Mouse (Mus musculus): ENCODE data around the gene Eef2kmt.
"Not testable (repeated sequence)": the region's sequence is repeated elsewhere in the genome, so short reads cannot be mapped to it uniquely, and the experiment has no call there.

Gene Eef2kmt

DNA sequence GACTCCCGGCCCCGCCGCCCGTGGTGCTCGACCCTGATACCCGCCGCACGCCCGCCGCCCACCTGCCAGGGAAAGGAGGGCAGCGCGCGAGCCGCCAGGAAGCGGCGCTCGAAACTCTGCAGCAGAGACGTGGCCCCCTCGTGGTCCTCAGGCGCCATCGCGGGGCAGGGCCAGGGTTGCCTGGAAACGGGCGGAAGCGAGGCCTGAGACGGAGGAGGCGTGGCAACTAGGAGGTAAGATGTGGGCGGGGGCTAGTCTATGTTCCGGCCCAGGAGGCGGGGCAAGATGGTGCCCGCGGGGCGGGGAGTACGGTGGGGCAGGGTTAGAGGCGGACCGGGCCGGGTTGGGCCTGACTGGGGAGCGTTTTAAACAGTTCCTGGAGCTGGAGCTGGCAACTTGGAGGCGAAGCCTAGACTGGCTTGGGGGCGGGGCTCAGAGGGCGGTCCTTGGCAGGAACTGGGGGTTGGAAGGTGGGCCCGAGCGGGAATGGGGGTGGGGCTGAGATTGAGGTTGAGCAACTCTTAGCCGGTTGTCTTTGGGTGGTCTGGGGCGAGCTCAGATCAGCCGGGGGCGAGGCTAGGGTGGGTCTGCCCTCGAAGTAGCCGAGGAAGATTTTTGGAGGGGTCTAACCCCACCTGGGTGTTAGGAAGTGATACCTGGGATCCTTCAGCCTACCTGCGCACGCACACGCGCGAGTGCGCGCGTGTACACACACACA, at the start of gene Eef2kmt:
Gene Eef2kmt, minus strand, starts transcription at position 205 of the 718 bp plus-strand sequence.
- DNase-seq (ENCODE audit: low spot score): peak; percentile 99

GRCm38 (mm10) chr16:5295238-5295637, 39.5 kb upstream of the Eef2kmt start:
- DNase-seq (ENCODE audit: low spot score): no peak

GRCm38 (mm10) chr16:5285376-5285775, 29.6 kb upstream of the Eef2kmt start:
- DNase-seq (ENCODE audit: low spot score): no peak

GRCm38 (mm10) chr16:5282686-5283085, 26.9 kb upstream of the Eef2kmt start:
- DNase-seq (ENCODE audit: low spot score): no peak

- DNase-seq (ENCODE audit: low spot score): no peak
Measured at GRCm38 (mm10) chr16:5279571-5280222, 23.9 kb upstream of the Eef2kmt start.

DNA sequence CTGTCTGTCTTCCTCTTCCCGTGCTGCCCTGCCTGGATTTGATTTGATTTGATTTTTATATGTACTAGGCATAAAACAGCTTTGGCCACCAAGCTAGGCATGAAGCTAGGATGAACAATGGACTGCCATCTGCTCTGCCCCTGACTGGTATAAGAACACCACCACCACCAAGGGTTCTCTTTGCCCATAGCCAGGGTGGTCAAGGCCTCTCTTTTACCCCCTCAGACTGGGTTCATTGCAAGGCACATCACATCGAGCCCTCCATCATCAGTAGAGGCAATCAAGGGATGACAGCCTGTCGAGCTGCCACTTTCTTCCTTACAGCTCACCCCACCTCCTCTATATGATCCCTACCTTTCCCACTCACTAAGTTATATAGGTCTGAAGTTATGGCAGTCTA, 16.6 kb upstream of the Eef2kmt start:
- no peak for DNase-seq (ENCODE audit: low spot score)

DNA sequence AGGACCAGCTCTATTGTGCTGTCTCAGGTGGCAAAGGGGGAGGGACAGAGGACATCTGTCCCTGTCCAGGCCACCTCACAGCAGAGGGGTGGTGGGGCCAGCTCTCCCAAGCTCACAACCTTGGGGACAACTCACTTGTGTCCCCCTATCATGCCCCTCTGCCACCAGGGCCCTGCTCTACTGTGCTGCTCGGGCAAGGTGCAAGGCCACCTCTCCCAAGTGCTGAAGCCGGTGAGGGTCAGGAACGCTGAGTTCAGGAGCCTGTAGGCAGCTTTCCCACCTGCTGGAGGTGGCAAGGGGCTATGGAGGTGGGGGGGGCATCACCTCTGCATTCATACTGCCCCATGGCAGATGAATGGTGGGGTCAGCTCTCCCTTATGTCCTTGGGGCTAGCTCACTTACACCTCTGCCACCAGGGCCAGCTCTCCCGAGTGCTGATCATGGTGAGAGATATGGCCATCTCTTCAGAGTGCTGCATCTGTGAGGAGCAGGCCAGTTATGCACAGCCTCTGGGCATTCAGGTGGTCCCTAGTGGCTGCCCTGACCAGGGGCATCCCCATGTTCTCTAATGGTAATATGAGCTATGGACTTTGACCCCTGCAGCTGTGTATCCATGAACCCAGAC, 15.7 kb upstream of the Eef2kmt start:
- DNase-seq (ENCODE audit: low spot score): no peak

DNA sequence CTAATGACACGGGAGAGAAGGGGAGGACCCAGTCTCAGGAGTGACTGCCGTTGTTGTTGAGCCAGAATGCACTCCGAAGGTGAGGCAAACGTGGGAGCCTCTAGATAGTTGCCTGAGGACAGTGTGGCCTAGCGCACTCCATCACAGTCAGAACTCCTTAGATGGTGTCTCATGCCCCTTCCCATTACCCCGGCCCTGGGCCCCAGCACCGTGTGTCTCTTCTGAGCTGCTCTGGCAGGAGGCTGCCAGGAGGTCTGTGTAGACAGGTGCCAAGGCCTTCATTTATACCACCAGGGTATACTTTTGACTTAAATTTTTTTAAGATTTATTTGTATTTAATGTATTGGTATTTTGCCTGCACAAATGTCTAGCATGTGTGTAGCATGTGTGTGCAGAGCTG, 8.1 kb upstream of the Eef2kmt start:
- no peak for DNase-seq (ENCODE audit: low spot score)

GRCm38 (mm10) chr16:5263156-5263555, 7.4 kb upstream of the Eef2kmt start:
- DNase-seq (ENCODE audit: low spot score): no peak

DNA sequence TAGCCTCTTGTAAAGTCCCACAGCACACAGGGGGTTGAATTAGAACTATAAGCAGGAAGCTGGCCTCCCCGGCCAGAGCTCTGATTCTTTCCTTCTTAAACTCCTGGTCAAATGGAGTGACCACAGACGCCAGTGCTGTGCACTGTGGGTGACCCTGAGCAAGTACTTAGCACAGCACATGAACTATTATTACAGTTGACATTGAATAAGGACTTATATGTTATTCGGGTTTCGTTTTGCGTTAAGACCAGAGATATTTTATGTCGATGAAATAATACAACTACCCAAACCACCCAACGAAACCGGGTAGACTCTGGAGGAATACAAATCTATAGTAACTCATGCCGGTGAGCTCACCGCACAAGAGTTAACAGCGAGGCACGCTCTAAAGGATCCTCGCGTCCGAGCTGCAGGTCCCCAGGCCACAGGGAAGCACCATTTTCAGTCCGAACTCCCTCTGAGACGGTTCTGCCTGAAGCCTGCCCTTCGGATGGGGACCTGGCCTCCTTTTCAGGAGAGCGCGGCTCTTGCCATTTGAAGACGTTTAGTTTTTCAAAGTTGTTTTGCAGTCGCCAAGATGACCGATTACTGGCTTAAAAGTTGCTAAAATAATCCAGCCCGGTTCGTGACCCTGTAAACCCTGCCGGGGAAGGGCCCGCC, 572 bp downstream of the Eef2kmt start:
- DNase-seq (ENCODE audit: low spot score): peak; percentile 7

DNA sequence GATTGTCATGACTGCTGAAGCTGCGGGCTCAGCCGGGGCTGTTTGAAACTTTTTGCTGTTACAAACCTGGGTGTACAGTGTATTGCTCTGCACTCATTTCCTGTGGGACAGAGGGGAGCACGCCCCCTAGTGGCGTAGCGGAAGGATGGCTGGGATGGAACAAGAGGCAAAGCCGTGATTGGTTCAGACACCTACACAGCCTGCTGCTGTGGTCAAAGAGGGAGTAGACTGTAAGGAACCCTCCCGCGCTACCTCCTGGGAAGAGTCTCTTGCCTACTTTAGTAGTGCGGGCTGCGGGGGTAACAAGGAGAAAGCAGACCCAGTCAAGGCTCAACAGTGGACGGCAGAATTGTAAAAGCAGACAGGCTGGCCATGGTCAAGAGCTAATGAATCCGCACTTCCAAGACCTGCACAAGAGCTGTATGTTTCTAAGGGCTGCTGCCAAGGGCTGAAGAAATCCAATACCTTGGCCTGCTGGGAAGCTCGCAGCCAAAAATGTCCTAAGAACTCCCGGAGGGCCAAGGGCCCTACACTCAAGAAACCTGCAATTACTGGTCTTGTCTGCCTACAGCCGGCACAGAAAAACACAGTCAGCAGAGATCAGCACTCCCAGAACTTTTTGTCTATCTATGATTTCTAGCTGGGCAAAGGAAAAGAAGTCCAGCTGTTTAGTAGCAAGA, 1.3 kb downstream of the Eef2kmt start:
- peak; percentile 85 for DNase-seq (ENCODE audit: low spot score)

- no peak for DNase-seq (ENCODE audit: low spot score)
Measured at GRCm38 (mm10) chr16:5252260-5252659, 3.5 kb downstream of the Eef2kmt start.

GRCm38 (mm10) chr16:5250891-5251290, 4.9 kb downstream of the Eef2kmt start:
- no peak for DNase-seq (ENCODE audit: low spot score)

GRCm38 (mm10) chr16:5244411-5244810, 11.4 kb downstream of the Eef2kmt start:
- peak; percentile 72 for DNase-seq (ENCODE audit: low spot score)

- no peak for DNase-seq (ENCODE audit: low spot score)
Measured at GRCm38 (mm10) chr16:5242882-5243281, 12.9 kb downstream of the Eef2kmt start.

GRCm38 (mm10) chr16:5242355-5242754, 13.4 kb downstream of the Eef2kmt start:
- DNase-seq (ENCODE audit: low spot score): no peak

DNA sequence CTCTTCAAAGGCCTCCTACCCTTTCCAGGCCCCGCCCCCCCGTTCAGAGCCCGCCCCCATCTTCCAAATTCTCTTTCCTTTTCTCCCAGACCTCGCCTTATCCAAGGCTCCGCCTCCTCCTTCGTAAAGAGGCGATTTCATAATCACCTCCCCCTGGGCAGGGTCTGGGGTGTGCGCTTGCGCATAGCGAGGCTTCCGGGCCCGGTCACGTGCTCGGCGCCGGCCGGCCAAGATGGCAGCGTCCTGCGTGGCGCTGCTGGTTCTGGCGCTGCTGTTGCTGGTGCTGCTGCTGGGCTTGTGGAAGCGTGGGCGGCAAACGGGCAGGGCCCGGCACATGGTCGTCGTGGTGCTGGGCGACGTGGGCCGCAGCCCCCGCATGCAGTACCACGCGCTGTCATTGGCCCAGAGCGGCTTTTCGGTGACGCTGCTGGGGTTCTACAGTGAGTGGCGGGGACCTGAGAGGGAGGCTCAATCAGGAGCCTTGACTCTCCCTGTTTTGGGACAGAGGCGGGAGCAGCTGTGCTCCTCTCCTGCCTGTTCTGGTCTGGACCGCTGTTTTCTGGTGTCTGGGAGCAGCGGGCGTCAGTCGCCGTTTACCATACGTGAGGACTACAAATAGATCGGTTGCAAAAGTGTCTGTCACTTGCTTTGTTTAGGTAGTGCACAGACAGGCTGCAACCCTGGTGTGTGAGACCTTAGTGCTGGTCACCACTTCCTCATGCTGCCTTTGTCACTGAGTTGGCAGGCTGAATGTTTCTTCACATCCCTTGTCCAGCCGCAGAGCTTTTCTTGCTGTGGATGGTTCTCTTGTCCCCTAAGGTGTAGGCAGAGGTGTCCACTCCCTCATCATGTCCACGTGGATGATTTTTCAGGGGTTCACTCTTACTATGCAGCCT, 22.1 kb downstream of the Eef2kmt start, which contains the start of gene Alg1:
Gene Alg1, plus strand, starts transcription at position 204 of the 896 bp plus-strand sequence.
- DNase-seq (ENCODE audit: low spot score): peak; percentile 96

GRCm38 (mm10) chr16:5232982-5233381, 22.8 kb downstream of the Eef2kmt start:
- DNase-seq (ENCODE audit: low spot score): no peak

- not testable (repeated sequence) for DNase-seq (ENCODE audit: low spot score)
Measured at GRCm38 (mm10) chr16:5228103-5228502, 27.7 kb downstream of the Eef2kmt start.

GRCm38 (mm10) chr16:5227501-5227900, 28.3 kb downstream of the Eef2kmt start:
- not testable (repeated sequence) for DNase-seq (ENCODE audit: low spot score)

DNA sequence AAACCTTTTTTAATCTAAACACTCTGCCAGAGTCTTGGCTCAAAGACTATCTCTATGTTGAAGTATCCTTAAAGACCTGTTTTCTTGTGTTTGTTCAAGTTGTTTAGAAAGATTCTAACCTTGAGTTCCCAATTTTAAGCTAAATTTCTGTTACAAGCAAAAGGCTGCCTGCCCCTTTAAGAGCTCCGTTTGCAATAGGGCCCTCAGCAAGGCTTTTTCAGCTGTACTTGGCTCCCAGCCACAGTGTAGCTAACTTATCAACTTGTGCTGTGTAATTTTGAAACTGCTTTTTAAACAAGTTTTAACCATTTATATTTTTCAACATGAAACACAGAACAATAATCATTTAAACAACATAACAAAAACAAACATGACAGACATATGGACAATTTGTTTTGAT, 29.2 kb downstream of the Eef2kmt start:
- peak; percentile 43 for DNase-seq (ENCODE audit: low spot score)
